Mouse (Mus musculus) left cerebral cortex, postnatal 36 days (tissue): ENCODE results near the gene Dio3. TPM values are rescaled to one million over a fixed set of nuclear protein-coding genes. Genes with fewer than 3 reads are reported as not detected.
A peak's percentile ranks its signal among the peaks of the same experiment; 100 is the strongest.

ENCODE experiments used
- DNase-seq, 2 experiments: peaks; one replicate each; pipeline ENCODE4 v3.0.0; 2021 to 2022; ENCODE audit warnings: low spot score in 2 of 2, mixed read lengths in 1 of 2
- intact Hi-C: fragments of 180-260 bp; cut with DNase I; formaldehyde crosslinking; loops from one replicate; pipeline ENCODE4 v1.15.1; 2025
- total RNA-seq, 2 experiments: library from RNA; stranded (reverse); gene quantifications; 2 replicates each; pipeline ENCODE4 v1.2.3; 2021

Dio3 gene
- 1 to 10 TPM; 1.8 to 2.8 TPM for total RNA-seq

DNA sequence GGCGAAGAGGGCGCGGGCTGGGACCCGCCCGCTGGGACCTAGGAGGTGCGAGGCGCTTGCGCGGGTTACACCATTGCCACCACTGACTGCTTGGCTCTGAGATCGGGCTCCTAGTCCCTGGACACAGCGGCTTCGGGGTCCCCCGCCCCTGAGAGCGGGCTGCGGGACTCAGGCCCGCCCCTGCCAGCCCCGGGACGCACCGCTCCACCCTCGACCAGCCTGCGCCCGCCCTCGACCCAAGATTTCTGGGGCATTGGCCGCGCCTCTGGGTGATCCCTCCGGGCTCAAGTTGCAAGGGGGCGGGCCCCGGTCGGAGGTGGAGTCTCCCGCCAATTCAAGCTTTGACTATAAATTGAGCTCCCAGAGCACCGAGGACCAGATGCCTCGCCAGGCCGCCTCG lies at the start of gene Dio3:
TSS of gene Dio3 (plus strand) at position 216 of the 400 bp plus-strand sequence.
- intact Hi-C loops: no loop called here
- DNase-seq: no peak

DNA sequence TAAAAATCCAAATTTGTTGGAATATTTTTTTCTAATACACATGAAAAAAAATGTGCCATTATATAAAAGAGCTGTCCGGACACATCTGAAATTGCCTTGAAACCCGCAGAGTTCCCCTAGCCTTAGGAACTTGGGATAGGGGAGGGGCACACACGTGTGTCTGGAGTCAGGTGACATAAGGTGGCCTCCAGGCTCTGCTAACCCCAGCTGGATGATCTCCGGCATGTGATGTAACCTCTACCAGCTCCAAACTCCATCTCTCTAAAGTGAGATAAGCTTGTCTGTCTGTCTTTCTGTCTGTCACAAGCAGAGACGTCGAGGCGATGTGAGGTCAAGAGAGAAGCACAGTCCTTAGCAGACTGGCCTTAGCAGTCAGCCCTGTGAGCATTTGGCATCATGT lies 48.6 kb upstream of the Dio3 start:
- intact Hi-C loops: no loop called here
- DNase-seq: no peak

DNA sequence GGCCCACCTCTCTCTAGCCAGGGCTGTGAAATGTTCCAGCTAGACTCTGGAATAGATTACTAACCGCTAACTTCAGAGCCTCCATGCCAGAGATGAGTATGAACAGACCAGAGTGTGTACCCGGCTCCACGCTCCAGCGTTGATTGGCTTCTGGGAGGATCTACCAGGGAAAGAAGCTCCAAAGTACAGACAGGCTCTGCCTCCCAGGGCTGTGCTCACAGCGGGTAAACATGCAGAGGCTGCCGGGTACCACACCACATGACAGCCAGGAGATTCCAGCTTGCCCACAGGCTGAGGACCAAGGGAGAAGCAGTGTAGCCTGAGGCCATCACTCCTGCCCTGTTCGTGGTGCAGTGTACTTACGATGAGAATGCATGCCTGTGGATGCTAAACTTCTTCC lies 48.1 kb upstream of the Dio3 start:
- no peak for DNase-seq
- intact Hi-C loops: no loop called here

DNA sequence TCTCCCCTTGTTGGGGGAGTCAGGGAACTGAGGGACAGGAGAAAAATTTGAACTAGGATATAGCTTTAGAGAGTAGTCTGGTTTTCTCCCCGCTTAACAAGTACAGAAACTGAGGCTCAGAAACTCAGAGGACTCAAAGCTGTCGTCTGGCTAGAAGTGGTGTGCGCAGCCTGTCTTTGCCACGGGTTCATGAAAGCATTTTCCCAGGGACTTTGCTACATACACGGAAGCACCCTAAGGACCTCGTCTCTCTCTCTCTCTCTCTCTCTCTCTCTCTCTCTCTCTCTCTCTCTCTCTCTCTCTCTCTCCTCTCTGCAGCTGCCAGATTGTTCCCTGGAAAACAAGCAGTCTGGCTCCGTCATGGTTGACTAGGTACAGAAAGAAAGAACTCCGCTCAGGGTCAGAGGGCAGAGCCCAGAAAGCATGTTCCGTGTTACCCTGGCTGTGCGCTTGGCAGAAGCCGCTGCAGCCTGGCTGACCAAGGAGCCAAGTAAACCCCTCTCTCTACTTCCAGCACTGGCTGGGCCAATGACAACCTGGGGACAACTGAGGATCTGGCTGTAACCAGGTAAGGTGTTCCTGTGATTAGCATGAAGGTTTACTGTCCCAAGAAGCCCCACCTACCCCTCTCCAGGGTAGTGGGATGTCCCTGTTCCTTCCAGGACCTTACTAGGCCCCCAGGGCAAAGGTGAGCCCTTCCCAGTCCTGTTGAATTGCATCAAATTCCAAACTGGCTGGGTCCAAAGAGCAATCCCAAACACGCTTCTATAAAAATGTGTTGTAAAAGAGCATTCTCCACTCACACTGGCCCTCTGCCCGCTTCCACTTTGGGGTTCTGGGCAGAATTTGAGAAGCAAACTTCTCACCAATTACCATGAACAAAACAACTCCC lies 46.9 kb upstream of the Dio3 start:
- no peak for DNase-seq
- intact Hi-C loops: no loop called here

DNA sequence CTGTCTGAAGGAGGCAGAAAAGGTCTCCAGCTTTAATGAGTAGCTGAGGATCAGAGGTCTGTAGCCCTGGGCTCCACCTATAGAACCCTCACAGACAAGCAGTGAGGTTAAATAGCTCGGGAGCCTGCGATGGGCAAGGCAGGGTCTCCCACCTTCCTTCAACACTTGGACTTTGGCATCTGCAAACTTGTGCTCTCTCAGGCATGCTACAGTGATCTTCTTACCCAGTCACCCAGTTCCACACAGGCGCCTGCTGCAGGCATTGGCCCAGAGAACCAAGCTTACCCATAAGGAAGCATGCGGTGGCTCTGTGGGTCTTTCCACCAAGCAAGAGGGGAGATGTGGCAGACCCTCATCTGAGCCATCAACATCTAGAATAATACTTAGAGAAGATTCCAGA lies 43.0 kb upstream of the Dio3 start:
- DNase-seq: no peak
- intact Hi-C loops: no loop called here

DNA sequence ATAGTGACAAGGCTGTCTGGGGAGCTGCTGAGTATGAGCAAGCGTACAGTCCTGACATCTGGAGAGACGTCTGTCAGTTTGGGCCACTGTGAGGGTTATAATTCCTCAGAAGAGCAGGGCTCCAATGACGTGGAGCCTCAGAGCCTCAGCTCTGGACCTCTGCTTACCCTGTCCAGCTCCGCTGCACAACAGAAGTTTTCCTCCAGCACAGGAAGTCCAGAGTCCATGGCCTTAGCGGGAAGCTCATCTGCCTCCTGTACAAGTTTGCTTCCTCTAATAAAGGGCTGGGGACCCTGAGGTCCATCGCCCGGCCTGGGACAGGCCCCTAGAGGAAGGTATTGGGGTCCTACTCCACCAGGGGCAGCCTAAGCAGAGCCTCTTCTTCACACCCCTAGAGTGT lies 41.8 kb upstream of the Dio3 start:
- no peak for DNase-seq
- intact Hi-C loops: no loop called here

DNA sequence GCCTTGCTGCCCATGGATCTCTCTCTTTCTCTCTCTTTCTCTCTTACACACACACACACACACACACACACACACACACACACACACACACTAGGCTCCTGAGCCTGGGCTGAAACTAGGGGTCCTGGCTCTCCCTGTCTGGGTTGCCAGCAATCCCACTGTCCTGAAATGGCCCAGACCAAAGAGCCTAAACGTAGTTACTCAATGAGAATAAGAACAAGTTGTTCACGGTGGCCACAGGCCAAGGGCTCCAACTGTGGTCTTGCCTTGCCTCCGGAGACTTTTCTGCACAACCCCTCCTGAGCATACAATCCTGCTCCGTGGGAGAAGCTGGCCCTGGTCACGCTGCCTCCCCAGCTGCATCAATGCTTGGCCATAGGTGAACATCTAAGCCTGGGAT lies 39.5 kb upstream of the Dio3 start:
- intact Hi-C loops: no loop called here
- DNase-seq: no peak

DNA sequence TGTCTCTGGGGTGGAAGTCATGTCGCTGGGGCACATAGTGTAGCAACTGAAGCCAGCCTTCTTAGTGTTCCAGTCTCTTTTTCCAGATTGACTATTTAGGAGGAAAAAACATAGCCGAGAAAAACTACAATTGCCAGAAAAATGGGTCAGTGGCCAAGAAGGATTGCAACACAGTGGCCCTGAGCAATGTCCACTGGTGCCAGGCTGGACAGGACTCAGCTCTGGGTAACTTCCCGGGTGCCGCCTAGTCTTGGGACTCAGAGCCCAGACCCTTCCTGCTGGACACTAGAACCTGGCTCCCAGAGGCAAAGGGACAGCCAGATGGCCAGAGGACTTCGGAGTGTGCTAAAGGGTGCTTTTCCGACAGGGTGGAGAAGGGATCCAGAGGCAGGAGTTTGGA lies 34.3 kb upstream of the Dio3 start:
- no peak for DNase-seq
- intact Hi-C loops: no loop called here

DNA sequence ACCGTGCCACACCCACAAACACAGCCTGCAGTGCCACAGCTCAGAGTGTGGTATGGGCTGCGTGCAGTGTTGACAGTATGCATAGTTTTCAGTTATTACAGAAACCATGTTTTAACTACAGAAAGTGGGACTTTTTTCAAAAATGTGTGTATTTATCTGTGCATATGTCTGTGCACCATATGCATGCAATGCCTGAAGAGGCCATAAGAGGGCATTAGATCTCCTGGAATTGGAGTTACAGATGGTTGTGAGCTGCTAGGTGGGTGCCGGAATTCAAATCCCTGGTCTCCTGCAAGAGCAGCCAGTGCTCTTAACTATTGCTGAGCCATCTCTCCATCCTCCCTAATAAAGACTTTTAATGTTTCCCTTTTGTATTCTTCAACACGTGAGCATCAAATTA lies 33.4 kb upstream of the Dio3 start:
- intact Hi-C loops: no loop called here
- DNase-seq: no peak

DNA sequence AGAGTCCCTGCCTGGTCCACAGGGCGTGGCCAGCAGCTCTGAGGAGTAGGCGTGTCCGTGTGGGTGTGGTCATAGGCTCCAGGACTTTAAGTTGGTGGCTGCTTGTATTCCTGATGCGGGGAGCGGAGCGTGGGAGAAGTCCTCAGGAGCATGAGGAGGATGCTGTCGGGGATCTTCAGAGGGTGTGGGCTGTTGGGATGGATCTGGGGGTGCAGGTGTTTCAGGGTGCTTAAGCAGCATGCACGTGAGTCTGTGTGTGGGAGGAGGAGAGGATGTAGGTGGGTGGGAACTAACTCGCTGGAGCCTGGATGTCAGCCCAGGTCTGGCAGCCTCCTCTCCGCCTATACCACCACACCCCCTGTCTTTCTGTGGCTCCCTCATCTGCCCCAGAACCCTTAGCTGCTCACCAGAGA lies 26.7 kb upstream of the Dio3 start:
- intact Hi-C loops: no loop called here
- peak; percentile 18 to 33 for DNase-seq

DNA sequence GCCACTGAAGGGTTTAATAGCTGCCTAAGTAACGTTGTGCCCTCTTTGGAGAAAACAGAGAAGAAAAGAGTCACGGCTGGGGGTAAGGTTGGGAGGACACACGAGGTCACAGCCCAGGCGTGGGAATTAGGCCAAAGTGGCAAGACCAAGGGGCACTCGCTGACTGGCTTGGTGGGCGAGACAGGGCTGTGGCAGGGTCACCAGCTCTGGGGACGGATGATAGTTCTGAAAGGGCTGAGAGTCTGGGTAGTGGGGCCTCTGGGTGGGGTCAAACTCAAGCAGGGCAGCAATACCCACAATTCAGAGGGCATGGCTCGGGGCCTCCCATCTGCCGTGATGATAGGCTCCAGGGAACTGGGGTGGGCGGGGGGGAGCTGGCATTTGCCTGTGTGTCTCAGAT lies 23.1 kb upstream of the Dio3 start:
- intact Hi-C loops: no loop called here
- DNase-seq: no peak

DNA sequence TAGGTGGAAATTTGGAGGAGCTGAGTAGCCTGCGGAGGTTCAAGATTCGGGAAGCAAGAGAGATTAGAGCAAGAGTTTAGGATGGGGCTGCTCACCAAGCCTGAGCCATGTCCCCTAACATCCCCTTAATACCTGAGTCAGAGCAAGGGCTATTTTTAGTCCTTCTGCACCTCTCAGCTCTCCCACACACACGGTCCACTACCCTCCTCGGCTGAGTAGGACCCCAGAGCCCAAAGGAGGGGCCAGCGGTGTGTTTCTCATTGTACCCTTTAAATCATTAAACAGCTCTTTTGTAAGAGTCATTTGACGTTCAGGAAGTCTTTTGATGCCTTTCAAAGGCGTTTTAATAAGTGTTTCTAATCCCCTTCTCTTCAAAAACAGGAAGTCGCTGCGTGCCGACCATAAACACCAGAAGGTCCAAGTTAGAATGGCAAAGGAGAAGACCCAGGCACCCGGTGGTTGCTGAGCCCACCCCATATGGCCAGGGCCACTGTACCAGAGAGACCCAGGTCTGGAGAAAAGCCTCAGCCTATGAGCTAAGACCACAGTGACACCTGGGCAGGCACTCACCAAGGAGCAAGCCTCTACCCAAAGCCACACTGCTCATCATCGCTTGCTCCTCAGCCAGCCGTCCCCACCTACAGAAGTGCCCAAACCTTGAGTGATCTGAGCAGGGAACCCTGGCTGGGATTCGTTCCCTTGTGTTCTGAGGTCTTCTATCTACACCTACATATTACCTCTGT lies 22.2 kb upstream of the Dio3 start:
- DNase-seq: no peak
- intact Hi-C loops: no loop called here

DNA sequence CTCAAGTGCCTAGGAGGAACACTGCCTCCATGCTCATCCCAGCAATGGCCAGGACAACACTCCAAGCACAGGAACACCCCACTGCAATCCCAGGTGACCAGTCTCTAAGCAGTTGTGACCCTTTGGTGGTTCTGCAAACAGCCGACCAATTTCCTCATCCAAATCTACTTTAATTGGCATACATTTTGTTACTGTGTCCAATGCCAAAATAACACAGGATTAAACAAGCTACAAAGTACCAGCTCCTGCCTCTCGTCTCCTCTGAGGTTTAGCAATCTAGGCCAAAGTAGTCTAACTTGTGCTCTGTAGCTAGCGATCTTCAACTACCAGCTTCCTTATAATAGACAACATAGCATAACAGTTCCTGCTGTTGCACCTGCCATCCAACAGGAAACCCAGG lies 10.6 kb upstream of the Dio3 start:
- intact Hi-C loops: no loop called here
- DNase-seq: no peak

DNA sequence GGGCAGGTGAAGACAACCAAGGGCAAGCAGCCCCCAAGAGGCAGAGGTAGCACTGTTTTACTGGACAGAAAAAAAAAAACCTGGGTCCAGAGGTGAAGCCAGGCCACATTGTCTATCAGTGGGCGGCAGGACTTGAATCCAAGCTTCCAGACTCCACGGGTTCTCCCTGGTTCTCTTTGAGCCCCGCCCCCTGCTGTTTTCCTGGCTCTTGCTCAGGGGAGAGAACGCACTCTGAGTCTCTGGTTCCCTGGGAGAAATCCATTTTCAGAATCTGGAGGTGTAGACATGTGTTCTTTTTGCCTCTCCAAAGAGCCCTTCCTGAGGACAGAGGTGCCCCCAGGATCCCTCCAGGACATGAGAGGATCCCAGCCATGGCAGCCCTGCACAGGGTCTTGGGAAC lies 9.2 kb upstream of the Dio3 start:
- intact Hi-C loops: no loop called here
- peak; percentile 41 to 55 for DNase-seq

DNA sequence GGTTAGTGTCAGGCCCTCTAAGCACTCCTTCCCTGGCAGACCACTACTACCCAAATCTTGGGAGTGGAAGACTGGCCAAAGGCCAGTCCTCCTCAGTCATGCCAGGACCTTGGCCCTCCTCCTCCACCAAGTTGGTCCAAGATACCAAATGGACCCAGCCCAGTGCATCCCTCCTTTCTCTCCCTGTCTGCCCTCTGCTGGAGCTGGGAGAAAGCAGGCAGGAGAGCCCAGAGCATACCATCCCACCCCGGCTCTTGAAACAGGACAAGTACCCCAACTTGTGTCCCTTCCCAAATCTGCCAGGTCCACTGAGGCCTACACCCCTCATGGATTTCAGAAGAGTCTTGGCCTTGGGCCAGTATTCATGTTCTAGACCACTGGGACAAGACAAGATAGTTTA lies 2.8 kb upstream of the Dio3 start:
- DNase-seq: no peak
- intact Hi-C loops: no loop called here

DNA sequence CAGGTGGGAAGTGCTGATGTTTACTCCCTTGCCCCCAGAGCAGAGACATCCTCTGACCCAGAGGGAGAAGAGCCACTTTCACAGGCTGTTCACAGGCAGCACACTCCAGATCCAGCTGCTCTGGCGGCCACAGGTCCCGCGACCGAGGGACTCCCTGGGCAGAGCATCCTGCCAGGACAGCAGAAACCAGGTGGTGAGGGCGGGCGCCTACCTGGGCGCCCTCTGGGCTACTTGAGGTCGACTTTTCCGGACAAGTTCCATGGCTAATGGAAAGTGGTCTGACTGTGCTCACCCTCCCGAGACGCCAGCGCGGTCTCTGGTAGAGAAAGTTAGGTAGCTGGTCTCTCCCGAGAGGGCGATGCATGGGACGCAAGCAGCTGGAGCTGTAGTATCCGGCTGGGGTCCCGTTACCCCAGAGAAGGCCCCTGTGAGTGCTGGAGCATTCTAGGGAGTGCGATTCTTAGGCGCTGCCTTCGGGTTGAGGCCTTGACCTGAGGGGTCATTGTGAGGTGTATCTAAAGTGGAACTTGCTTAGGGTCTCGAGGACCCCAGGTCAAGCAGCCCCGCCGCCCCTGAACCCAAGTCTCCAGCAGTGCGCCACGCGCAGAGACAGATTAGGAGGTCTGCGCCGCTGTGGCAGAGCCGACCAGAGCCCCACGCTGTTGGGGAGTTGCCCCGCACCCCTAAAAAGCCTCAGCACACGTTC lies 1.5 kb upstream of the Dio3 start:
- intact Hi-C loops: no loop called here
- DNase-seq: no peak

DNA sequence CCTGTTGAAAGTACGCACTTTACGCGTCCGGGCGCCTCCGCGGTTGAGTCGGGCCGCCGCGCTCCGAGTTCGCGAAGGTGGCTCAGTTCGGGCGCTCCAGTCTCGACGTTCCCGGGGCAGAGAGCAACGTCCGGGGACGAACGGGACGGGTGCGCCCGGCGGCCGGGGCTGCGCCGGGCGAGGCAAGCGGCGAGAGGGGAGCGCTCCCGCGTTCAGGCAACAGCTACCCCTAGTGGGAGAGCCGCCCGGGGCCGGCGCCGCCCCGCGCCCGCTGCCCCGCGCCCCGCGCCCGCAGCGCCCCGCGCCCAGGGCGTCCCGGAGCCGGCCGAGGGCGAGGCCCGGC lies 932 bp upstream of the Dio3 start:
- intact Hi-C loops: no loop called here
- DNase-seq: no peak

DNA sequence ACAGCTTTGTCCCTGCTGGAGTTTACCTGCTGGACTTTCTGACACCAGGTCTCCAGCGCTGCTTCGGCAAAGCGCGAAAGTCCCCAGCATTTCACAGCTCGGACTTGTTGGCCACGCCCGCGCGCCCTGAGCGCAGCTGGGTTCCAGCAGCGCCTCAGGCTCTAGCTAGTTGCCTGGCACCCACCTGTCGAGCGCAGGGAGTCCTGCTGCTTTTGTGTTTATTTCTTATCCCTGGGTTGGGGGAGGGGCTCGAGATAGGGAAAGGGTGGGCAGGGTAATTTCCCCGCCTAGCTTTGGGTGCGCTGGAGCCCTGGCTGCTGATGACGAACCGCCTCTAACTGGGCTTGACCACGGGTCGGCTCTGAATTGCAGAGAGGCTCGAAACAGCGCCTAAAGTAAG lies 1.5 kb downstream of the Dio3 start:
- DNase-seq: no peak
- intact Hi-C loops: no loop called here

DNA sequence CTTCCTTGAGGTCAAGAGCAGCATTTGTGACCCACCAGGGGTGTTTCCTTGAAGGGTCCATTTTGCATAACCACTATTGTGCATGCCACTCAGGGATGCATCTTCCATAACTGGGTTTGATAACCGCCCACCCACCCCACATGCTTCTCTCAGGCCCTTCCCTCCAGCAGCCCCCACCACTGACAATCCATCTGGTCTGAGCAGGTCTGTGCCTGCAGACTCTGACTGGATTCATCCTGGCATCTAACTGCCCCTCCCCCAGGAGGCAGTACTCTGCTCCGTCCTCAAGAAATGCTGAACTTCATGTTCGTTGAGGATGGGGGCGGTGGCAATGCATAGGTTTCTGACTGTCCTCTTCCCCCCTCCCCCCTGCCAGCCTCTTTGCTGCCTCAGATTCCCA lies 4.9 kb downstream of the Dio3 start:
- DNase-seq: no peak
- intact Hi-C loops: no loop called here

DNA sequence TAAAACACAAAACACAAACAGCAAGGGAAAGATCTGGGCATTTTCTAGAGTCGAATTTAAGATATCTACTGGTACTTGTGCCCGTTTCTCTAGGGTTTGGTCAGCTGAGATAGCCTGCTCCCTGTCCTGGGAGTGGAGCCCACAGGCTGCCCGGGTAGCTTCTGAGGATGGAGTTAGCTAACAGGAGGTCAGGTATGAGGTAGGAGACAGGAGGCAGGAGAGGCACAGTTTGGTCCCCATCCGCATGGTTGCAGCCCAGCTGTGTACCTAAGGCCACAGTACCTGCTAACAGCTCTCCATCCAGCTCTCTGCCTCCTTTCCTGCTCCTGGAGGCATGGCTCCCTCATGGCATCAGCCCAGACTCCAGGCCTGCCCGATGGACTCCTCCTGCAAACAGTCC lies 13.9 kb downstream of the Dio3 start:
- no peak for DNase-seq
- intact Hi-C loops: no loop called here

DNA sequence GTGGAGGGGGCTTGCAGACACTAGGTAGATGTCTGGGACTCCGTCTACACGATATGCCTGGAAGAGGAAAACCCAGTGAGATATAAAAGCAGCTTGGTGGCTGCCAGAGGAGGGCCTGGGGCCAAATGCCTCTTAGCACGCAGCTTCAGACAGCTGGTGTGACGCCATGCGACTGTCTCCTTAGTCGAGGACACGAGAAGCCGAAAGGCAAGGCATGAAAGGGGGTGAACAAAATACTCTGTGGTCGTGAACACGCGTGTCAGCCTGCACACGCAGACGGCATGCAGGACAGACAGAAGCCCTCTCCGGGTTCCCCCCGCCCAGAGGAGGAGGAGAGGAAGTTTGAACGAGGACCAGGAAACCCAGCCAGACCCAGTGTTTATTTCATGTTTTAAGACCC lies 16.0 kb downstream of the Dio3 start:
- DNase-seq: no peak
- intact Hi-C loops: no loop called here
